Mouse (Mus musculus) neutrophil, adult 5-6 weeks (primary cell): ENCODE results near the gene St6gal1. TPM values are rescaled to one million over a fixed set of nuclear protein-coding genes. Genes with fewer than 3 reads are reported as not detected.

Experiments
- ATAC-seq: fragments of 151-379, 151-347 bp; 2 replicates; pipeline ENCODE4 v1.8.0; 2017; ENCODE audit warnings: mild to moderate bottlenecking, moderate TSS enrichment; ENCODE audit not compliant: insufficient number of reproducible peaks, poor library complexity, low FRiP score, severe bottlenecking; ENCODE audit errors: extremely low read depth
- total RNA-seq: library from RNA; stranded (forward); fragments of 200-1000 nt; gene quantifications from 2 replicates; pipeline ENCODE4 v1.2.3, GENCODE M21; 2017

The St6gal1 gene
- total RNA-seq, 1 experiment from 2014 or later, result 137 TPM

- no peak for ATAC-seq
Observed at GRCm38 (mm10) chr16:23314790-23315189, 90.2 kb downstream of the St6gal1 start.

- ATAC-seq, result no peak
Observed at GRCm38 (mm10) chr16:23317411-23318047, 93.0 kb downstream of the St6gal1 start.

- no peak for ATAC-seq
Observed at GRCm38 (mm10) chr16:23320025-23320424, 95.5 kb downstream of the St6gal1 start.

- ATAC-seq, result no peak
Observed at GRCm38 (mm10) chr16:23320579-23320978, 96.0 kb downstream of the St6gal1 start.

GRCm38 (mm10) chr16:23322453-23322852, 97.9 kb downstream of the St6gal1 start:
- ATAC-seq, result no peak

- ATAC-seq, result no peak
Observed at GRCm38 (mm10) chr16:23323915-23324314, 99.4 kb downstream of the St6gal1 start.

GRCm38 (mm10) chr16:23324867-23325650, 100.5 kb downstream of the St6gal1 start:
- ATAC-seq, result no peak

- ATAC-seq, result no peak
Observed at GRCm38 (mm10) chr16:23326664-23327063, 102.1 kb downstream of the St6gal1 start.

- ATAC-seq, result no peak
Observed at GRCm38 (mm10) chr16:23327266-23327665, 102.7 kb downstream of the St6gal1 start.

GRCm38 (mm10) chr16:23328201-23328600, 103.7 kb downstream of the St6gal1 start:
- no peak for ATAC-seq

GRCm38 (mm10) chr16:23332136-23332535, 107.6 kb downstream of the St6gal1 start:
- ATAC-seq, result no peak

GRCm38 (mm10) chr16:23332686-23333085, 108.1 kb downstream of the St6gal1 start:
- ATAC-seq, result no peak

GRCm38 (mm10) chr16:23333875-23334551, 109.5 kb downstream of the St6gal1 start:
- ATAC-seq, result no peak

- no peak for ATAC-seq
Observed at GRCm38 (mm10) chr16:23337317-23337716, 112.8 kb downstream of the St6gal1 start.

GRCm38 (mm10) chr16:23341254-23341653, 116.7 kb downstream of the St6gal1 start:
- ATAC-seq, result no peak

- no peak for ATAC-seq
Observed at GRCm38 (mm10) chr16:23350802-23351201, 126.3 kb downstream of the St6gal1 start.

GRCm38 (mm10) chr16:23361031-23361430, 136.5 kb downstream of the St6gal1 start:
- no peak for ATAC-seq

GRCm38 (mm10) chr16:23361434-23361970, 137.0 kb downstream of the St6gal1 start:
- no peak for ATAC-seq

GRCm38 (mm10) chr16:23364328-23364990, 139.9 kb downstream of the St6gal1 start:
- no peak for ATAC-seq
